Mouse (Mus musculus): Measurements from ENCODE around the gene Gm20661.

DNA sequence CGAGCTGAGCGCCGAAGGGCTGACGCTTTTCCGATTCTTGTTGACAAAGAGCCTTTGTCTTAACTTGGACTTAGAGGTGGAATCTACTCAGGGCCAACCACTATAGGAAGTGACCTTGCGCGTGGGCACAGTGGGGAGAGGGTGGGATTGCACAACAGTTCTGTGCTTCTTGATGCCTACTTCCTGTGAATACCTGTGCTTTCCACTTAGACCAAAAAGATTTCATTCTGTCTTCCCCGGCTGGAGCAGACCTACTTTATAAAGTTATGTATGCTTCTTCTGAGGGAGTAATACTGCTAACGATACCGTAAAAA is 33.0 kb upstream of the Gm20661 start, which contains the start of gene Traip:
- TF ChIP-seq CTCF (IDR thresholded peaks at IDR 0.05; ENCODE audit: extremely low read depth, insufficient read length, insufficient replicate concordance, low read depth, low read length) (no peak), POLR2A (IDR thresholded peaks at IDR 0.05; ENCODE audit: low read depth, low read length) (no peak)
